Mouse (Mus musculus): ENCODE data around the gene Cobl. TPM values are rescaled to one million over a fixed set of nuclear protein-coding genes. Genes with fewer than 3 reads are reported as not detected.

Gene Cobl
- polyA plus RNA-seq, 1 experiment from 2014 or later = 0.93 TPM

GRCm38 (mm10) chr11:12273726-12274125, 191.0 kb downstream of the Cobl start:
- no peak for TF ChIP-seq CTCF (IDR thresholded peaks at IDR 0.05; ENCODE audit: low read depth)
- TF ChIP-seq EP300 (IDR thresholded peaks at IDR 0.05; ENCODE audit: low read depth) = no peak
- 78% methylated on average over 6 of the region's 6 CpGs for WGBS (ENCODE audit: insufficient replicate concordance)
- no peak overlapping the region for H3K4me3 ChIP-seq (ENCODE audit: low read depth, low read length)
- no peaks in the 10 kb centered on the region for H3K4me1 ChIP-seq (ENCODE audit: insufficient read depth)
- H3K36me3 ChIP-seq (replicated peaks; ENCODE audit: insufficient read depth, low read length) = no peaks in the 10 kb centered on the region
- ATAC-seq = no peak
- H3K9ac ChIP-seq (replicated peaks) = no peak overlapping the region
- H3K27me3 ChIP-seq (ENCODE audit: insufficient read depth, low read length) = no peaks in the 10 kb centered on the region
- H3K4me2 ChIP-seq (ENCODE audit: low read depth, low read length) = no peak overlapping the region
- no peak overlapping the region for H3K27ac ChIP-seq (ENCODE audit: low read depth)
- no peak for DNase-seq
- no peaks in the 10 kb centered on the region for H3K9me3 ChIP-seq (ENCODE audit: low read length)

- ATAC-seq (no peak), DNase-seq (no peak)
- no peaks in the 10 kb centered on the region for H3K9me3 ChIP-seq (ENCODE audit: low read length)
- no peak overlapping the region for H3K27ac ChIP-seq (ENCODE audit: low read depth)
- H3K9ac ChIP-seq (replicated peaks) = no peak overlapping the region
- H3K27me3 ChIP-seq (ENCODE audit: insufficient read depth, low read length) = no peaks in the 10 kb centered on the region
- H3K4me1 ChIP-seq (ENCODE audit: insufficient read depth) = no peaks in the 10 kb centered on the region
- TF ChIP-seq EP300 (IDR thresholded peaks at IDR 0.05; ENCODE audit: low read depth) (no peak), CTCF (IDR thresholded peaks at IDR 0.05; ENCODE audit: low read depth) (no peak)
- no peak overlapping the region for H3K4me3 ChIP-seq (ENCODE audit: low read depth, low read length)
- 65% methylated on average over 2 of the region's 2 CpGs for WGBS (ENCODE audit: insufficient replicate concordance)
- H3K4me2 ChIP-seq (ENCODE audit: low read depth, low read length) = no peak overlapping the region
- no peaks in the 10 kb centered on the region for H3K36me3 ChIP-seq (replicated peaks; ENCODE audit: insufficient read depth, low read length)
Observed at GRCm38 (mm10) chr11:12258411-12258810, 206.3 kb downstream of the Cobl start.

GRCm38 (mm10) chr11:12257324-12258118, 207.2 kb downstream of the Cobl start:
- WGBS (ENCODE audit: insufficient replicate concordance) = 82% methylated on average over 5 of the region's 5 CpGs

GRCm38 (mm10) chr11:12245327-12245915, 219.3 kb downstream of the Cobl start:
- Histone ChIP-seq H3K9me3 (ENCODE audit: low read length) (no peaks in the 10 kb centered on the region), H3K27ac (ENCODE audit: low read depth) (no peak overlapping the region), H3K27me3 (ENCODE audit: insufficient read depth, low read length) (no peaks in the 10 kb centered on the region), H3K4me2 (ENCODE audit: low read depth, low read length) (no peak overlapping the region), H3K4me1 (ENCODE audit: insufficient read depth) (no peaks in the 10 kb centered on the region), H3K4me3 (ENCODE audit: low read depth, low read length) (no peak overlapping the region), H3K36me3 (replicated peaks; ENCODE audit: insufficient read depth, low read length) (no peaks in the 10 kb centered on the region), H3K9ac (replicated peaks) (no peak overlapping the region)
- DNase-seq (no peak), ATAC-seq (no peak)
- TF ChIP-seq CTCF (IDR thresholded peaks at IDR 0.05; ENCODE audit: low read depth) (no peak), EP300 (IDR thresholded peaks at IDR 0.05; ENCODE audit: low read depth) (no peak)
- 56% methylated on average over 4 of the region's 4 CpGs for WGBS (ENCODE audit: insufficient replicate concordance)

More at GRCm38 (mm10) chr11:12257324-12258118, 207.2 kb downstream of the Cobl start:
- DNase-seq = no peak
- no peak overlapping the region for H3K9ac ChIP-seq (replicated peaks)
- no peak overlapping the region for H3K27ac ChIP-seq (ENCODE audit: low read depth)
- no peak for TF ChIP-seq EP300 (IDR thresholded peaks at IDR 0.05; ENCODE audit: low read depth)
- TF ChIP-seq CTCF (IDR thresholded peaks at IDR 0.05; ENCODE audit: low read depth) = no peak
- no peak overlapping the region for H3K4me2 ChIP-seq (ENCODE audit: low read depth, low read length)
- no peaks in the 10 kb centered on the region for H3K27me3 ChIP-seq (ENCODE audit: insufficient read depth, low read length)
- no peak overlapping the region for H3K4me3 ChIP-seq (ENCODE audit: low read depth, low read length)
- no peaks in the 10 kb centered on the region for H3K9me3 ChIP-seq (ENCODE audit: low read length)
- H3K36me3 ChIP-seq (replicated peaks; ENCODE audit: insufficient read depth, low read length) = no peaks in the 10 kb centered on the region
- ATAC-seq = no peak
- H3K4me1 ChIP-seq (ENCODE audit: insufficient read depth) = no peaks in the 10 kb centered on the region

GRCm38 (mm10) chr11:12236341-12236740, 228.4 kb downstream of the Cobl start:
- no peak for DNase-seq
- H3K4me1 ChIP-seq (ENCODE audit: insufficient read depth) = no peaks in the 10 kb centered on the region
- no peak for TF ChIP-seq EP300 (IDR thresholded peaks at IDR 0.05; ENCODE audit: low read depth)
- TF ChIP-seq CTCF (IDR thresholded peaks at IDR 0.05; ENCODE audit: low read depth) = no peak
- ATAC-seq = 0 out of 2 replicates have a peak, but pooled peaks have one; percentile 36
- no peak overlapping the region for H3K27ac ChIP-seq (ENCODE audit: low read depth)
- no peaks in the 10 kb centered on the region for H3K27me3 ChIP-seq (ENCODE audit: insufficient read depth, low read length)
- H3K4me2 ChIP-seq (ENCODE audit: low read depth, low read length) = no peak overlapping the region
- H3K4me3 ChIP-seq (ENCODE audit: low read depth, low read length) = no peak overlapping the region
- H3K36me3 ChIP-seq (replicated peaks; ENCODE audit: insufficient read depth, low read length) = no peaks in the 10 kb centered on the region
- H3K9me3 ChIP-seq (ENCODE audit: low read length) = no peaks in the 10 kb centered on the region
- WGBS (ENCODE audit: insufficient replicate concordance) = 48% methylated on average over 1 of the region's 1 CpGs
- H3K9ac ChIP-seq (replicated peaks) = no peak overlapping the region

- no peaks in the 10 kb centered on the region for H3K4me1 ChIP-seq (ENCODE audit: insufficient read depth)
- no peak overlapping the region for H3K9ac ChIP-seq (replicated peaks)
- TF ChIP-seq CTCF (IDR thresholded peaks at IDR 0.05; ENCODE audit: low read depth) = no peak
- no peak for TF ChIP-seq EP300 (IDR thresholded peaks at IDR 0.05; ENCODE audit: low read depth)
- no peaks in the 10 kb centered on the region for H3K9me3 ChIP-seq (ENCODE audit: low read length)
- H3K27me3 ChIP-seq (ENCODE audit: insufficient read depth, low read length) = no peaks in the 10 kb centered on the region
- WGBS (ENCODE audit: insufficient replicate concordance) = 44% methylated on average over 4 of the region's 4 CpGs
- H3K36me3 ChIP-seq (replicated peaks; ENCODE audit: insufficient read depth, low read length) = no peaks in the 10 kb centered on the region
- H3K27ac ChIP-seq (ENCODE audit: low read depth) = no peak overlapping the region
- ATAC-seq = no peak
- H3K4me2 ChIP-seq (ENCODE audit: low read depth, low read length) = no peak overlapping the region
- H3K4me3 ChIP-seq (ENCODE audit: low read depth, low read length) = no peak overlapping the region
- no peak for DNase-seq
Observed at GRCm38 (mm10) chr11:12234876-12235275, 229.9 kb downstream of the Cobl start.
